Mouse (Mus musculus) midbrain, postnatal 0 days (tissue): ENCODE measurements around the gene Btrc. TPM values are rescaled to one million over a fixed set of nuclear protein-coding genes. Genes with fewer than 3 reads are reported as not detected.
"Not testable (repeated sequence)": the region's sequence is repeated elsewhere in the genome, so short reads cannot be mapped to it uniquely, and the experiment has no call there.

Experiments
- ATAC-seq: fragments of 200-750 bp; cut with Nextera tagmentation; 2 replicates; pipeline ENCODE4 v1.8.0; 2017; ENCODE audit warnings: moderate number of reproducible peaks, mild to moderate bottlenecking, moderate TSS enrichment, moderate library complexity; ENCODE audit not compliant: low FRiP score
- DNase-seq: peaks from one replicate; pipeline ENCODE4 v3.0.0-alpha.2; 2015; ENCODE audit warnings: low spot score
- H3K27ac ChIP-seq: fragments of 300-500 bp; sonication (generic); 2 replicates; pipeline ENCODE4 v1.5.1; 2014; ENCODE audit warnings: low read depth, mild to moderate bottlenecking, low read length, mixed read lengths
- H3K27me3 ChIP-seq: fragments of 300-500 bp; sonication (generic); 2 replicates; pipeline ENCODE4 v1.6.1; 2014; ENCODE audit warnings: low read length, control low read depth, mixed read lengths; ENCODE audit not compliant: insufficient read depth
- H3K36me3 ChIP-seq: fragments of 300-500 bp; sonication (generic); 2 replicates; pipeline ENCODE4 v1.6.1; 2014; ENCODE audit warnings: low read length, control low read depth, mixed read lengths; ENCODE audit not compliant: insufficient read depth
- H3K4me1 ChIP-seq: fragments of 300-500 bp; sonication (generic); 2 replicates; pipeline ENCODE4 v1.6.1; 2014; ENCODE audit warnings: mild to moderate bottlenecking, control low read depth, antibody characterized with exemption, low read length, mixed read lengths; ENCODE audit not compliant: insufficient read depth
- H3K4me2 ChIP-seq: fragments of 300-500 bp; sonication (generic); 2 replicates; pipeline ENCODE4 v1.6.1; 2014; ENCODE audit warnings: low read depth, mild to moderate bottlenecking, low read length, mixed read lengths; ENCODE audit not compliant: poor library complexity, severe bottlenecking
- H3K4me3 ChIP-seq: fragments of 300-500 bp; sonication (generic); 2 replicates; pipeline ENCODE4 v1.5.1; 2014; ENCODE audit warnings: low read depth, mild to moderate bottlenecking, low read length, moderate library complexity
- H3K9ac ChIP-seq: fragments of 300-500 bp; sonication (generic); replicated peaks from 2 replicates; pipeline ENCODE4 v1.6.1; 2014; ENCODE audit warnings: mild to moderate bottlenecking, low read length, moderate library complexity, mixed read lengths; ENCODE audit not compliant: poor library complexity, severe bottlenecking
- H3K9me3 ChIP-seq: fragments of 300-500 bp; sonication (generic); 2 replicates; pipeline ENCODE4 v1.6.1; 2016; ENCODE audit warnings: low read length, control low read depth
- CTCF ChIP-seq: IDR thresholded peaks from 2 replicates; pipeline ENCODE4 v1.5.1; 2016; ENCODE audit warnings: antibody characterized with exemption, mild to moderate bottlenecking
- WGBS: fragments of 180-500 bp; shearing (Covaris S2); extraction: QIAGEN DNeasy Blood & Tissue Kit; methylation state at CpG from one replicate; pipeline ENCODE4 v1.1.7; 2014; 5-methylcytosine and 5-hydroxymethylcytosine counted together
- polyA plus RNA-seq: library from polyadenylated mRNA; unstranded; fragments of >200 nt; fragmentation: Nextera tagmentation; extraction: Ambion mirVana; gene quantifications from 2 replicates; pipeline ENCODE4 v1.2.1, GENCODE M21; 2015
- total RNA-seq: library from RNA; depleted of rRNA; stranded (reverse); fragments of >200 nt; gene quantifications from 2 replicates; pipeline ENCODE4 v1.2.3, GENCODE M21; 2014

The Btrc gene
- total and polyA plus RNA-seq, 2 experiments from 2014 or later: 52.8 to 60.1 TPM

- H3K4me3 ChIP-seq: no peak overlapping the region
- H3K36me3 ChIP-seq: no peaks in the 10 kb centered on the region
- TF ChIP-seq CTCF: no peak
- ATAC-seq (no peak), DNase-seq (no peak)
- no peaks in the 10 kb centered on the region for H3K9me3 ChIP-seq
- H3K4me1 ChIP-seq: peaks cover 3% of the 10 kb centered on the region; the same call in 1 of the 2 replicates
- no peaks in the 10 kb centered on the region for H3K27me3 ChIP-seq
- no peak overlapping the region for H3K4me2 ChIP-seq
- H3K27ac ChIP-seq: no peak overlapping the region
- H3K9ac ChIP-seq: no peak overlapping the region
These were observed 3.0 kb upstream of the Btrc start for GRCm38 (mm10) chr19:45360486-45360885.

DNA sequence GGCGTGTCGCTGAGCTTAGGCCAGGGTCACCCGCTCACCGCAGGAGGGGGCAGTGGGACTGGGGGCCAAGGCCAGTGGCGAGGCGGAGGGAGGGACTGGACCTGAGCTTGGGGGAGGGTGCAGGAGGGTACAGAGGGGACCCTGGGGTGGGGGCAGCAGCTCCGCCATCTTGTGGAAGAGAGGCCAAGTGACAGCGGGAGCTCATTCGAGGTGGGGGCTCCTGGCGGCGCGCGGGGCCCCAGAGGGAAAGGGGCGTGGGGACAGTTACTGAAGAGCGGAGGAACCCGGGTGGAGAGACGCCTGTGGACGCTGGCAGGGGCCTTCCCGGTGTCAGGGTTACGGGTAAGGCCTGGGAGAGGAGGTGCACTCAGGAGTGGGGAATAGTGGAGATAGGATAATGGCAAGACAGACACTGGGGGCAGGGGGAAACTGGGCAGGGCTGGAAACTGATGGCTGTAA is 428 bp downstream of the Btrc start:
- Histone ChIP-seq H3K4me3 (peak overlapping the region; percentile 52), H3K9ac (peak overlapping the region; percentile 65), H3K27ac (peak overlapping the region; percentile 81), H3K4me1 (peaks cover 3% of the 10 kb centered on the region; the same call in 1 of the 2 replicates), H3K9me3 (no peaks in the 10 kb centered on the region), H3K27me3 (no peaks in the 10 kb centered on the region), H3K4me2 (peak overlapping the region; percentile 74), H3K36me3 (no peaks in the 10 kb centered on the region)
- DNase-seq (peak; percentile 77), ATAC-seq (peak; percentile 87)
- 0% methylated on average over 18 of the region's 20 CpGs for WGBS
- TF ChIP-seq CTCF: peak; percentile 57

GRCm38 (mm10) chr19:45366651-45367050 is 3.1 kb downstream of the Btrc start:
- no peak overlapping the region for H3K9ac ChIP-seq
- H3K9me3 ChIP-seq: no peaks in the 10 kb centered on the region
- 80% methylated on average over 7 of the region's 7 CpGs for WGBS
- H3K4me2 ChIP-seq: no peak overlapping the region
- H3K36me3 ChIP-seq: no peaks in the 10 kb centered on the region
- ATAC-seq (no peak), DNase-seq (no peak)
- no peak overlapping the region for H3K27ac ChIP-seq
- TF ChIP-seq CTCF: no peak
- no peak overlapping the region for H3K4me3 ChIP-seq
- no peaks in the 10 kb centered on the region for H3K27me3 ChIP-seq
- H3K4me1 ChIP-seq: peaks cover 3% of the 10 kb centered on the region; the same call in 1 of the 2 replicates

GRCm38 (mm10) chr19:45384815-45385214 is 21.3 kb downstream of the Btrc start:
- H3K27me3 ChIP-seq, H3K36me3 ChIP-seq, ATAC-seq, H3K4me3 ChIP-seq, H3K9me3 ChIP-seq, DNase-seq, H3K27ac ChIP-seq, H3K4me2 ChIP-seq, H3K4me1 ChIP-seq, H3K9ac ChIP-seq: not testable (repeated sequence)
- 98% methylated on average over 10 of the region's 10 CpGs for WGBS

GRCm38 (mm10) chr19:45388551-45388950 is 25.0 kb downstream of the Btrc start:
- Histone ChIP-seq H3K27me3 (no peaks in the 10 kb centered on the region), H3K4me2 (no peak overlapping the region), H3K27ac (no peak overlapping the region), H3K9me3 (no peaks in the 10 kb centered on the region), H3K4me3 (no peak overlapping the region), H3K4me1 (no peaks in the 10 kb centered on the region), H3K9ac (no peak overlapping the region), H3K36me3 (0 out of 2 replicates have a peak, but pooled peaks cover 7% of the 10 kb centered on the region)
- TF ChIP-seq CTCF: no peak
- DNase-seq (no peak), ATAC-seq (no peak)
- WGBS: 44% methylated on average over 6 of the region's 6 CpGs

DNA sequence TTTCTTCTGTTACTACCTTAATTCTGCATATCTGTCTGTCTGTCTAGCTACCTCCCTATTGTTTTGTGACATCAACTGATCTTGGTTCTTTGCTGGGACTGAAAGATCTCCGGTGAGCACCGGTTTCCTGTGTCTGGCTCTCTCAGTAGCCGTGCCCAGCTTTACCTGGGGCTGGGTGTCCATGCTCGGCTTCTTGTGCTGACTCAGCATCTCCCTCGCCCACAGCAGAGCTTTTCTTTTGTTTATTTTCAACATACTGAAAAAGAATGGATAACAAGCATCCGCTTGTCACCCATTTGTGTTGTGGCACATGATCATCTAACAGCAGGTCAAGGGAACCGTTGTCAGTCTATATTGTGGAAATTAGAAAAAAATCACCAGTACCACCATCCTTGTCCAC is 30.5 kb downstream of the Btrc start:
- no peak for DNase-seq
- no peak overlapping the region for H3K4me2 ChIP-seq
- no peak overlapping the region for H3K27ac ChIP-seq
- no peaks in the 10 kb centered on the region for H3K27me3 ChIP-seq
- H3K9ac ChIP-seq: no peak overlapping the region
- no peak overlapping the region for H3K4me3 ChIP-seq
- no peak for ATAC-seq
- TF ChIP-seq CTCF: no peak
- no peaks in the 10 kb centered on the region for H3K4me1 ChIP-seq
- H3K9me3 ChIP-seq: no peaks in the 10 kb centered on the region
- no peaks in the 10 kb centered on the region for H3K36me3 ChIP-seq
- WGBS: 77% methylated on average over 7 of the region's 7 CpGs
